Mouse (Mus musculus) G1E-ER4 (cell line): ENCODE results near the gene Mgat4e. TPM values are rescaled to one million over a fixed set of nuclear protein-coding genes. Genes with fewer than 3 reads are reported as not detected.

Source experiments
- GATA1 ChIP-seq: IDR thresholded peaks from one replicate; pipeline ENCODE4 v1.8.0; 2012; ENCODE audit warnings: low read length, inconsistent platforms
- polyA plus RNA-seq: library from polyadenylated mRNA; stranded (reverse); fragments of >175 nt; gene quantifications from 2 replicates; pipeline ENCODE4 v1.2.3, GENCODE M21; 2012

Gene Mgat4e
- polyA plus RNA-seq, 1 experiment = not detected

- TF ChIP-seq GATA1 = no peak
These were observed 56.0 kb downstream of the Mgat4e start for GRCm38 (mm10) chr1:134493496-134493895.

GRCm38 (mm10) chr1:134492276-134492675 lies 57.2 kb downstream of the Mgat4e start:
- no peak for TF ChIP-seq GATA1

Other genes starting within 250 kb of the Mgat4e start
- gene Ppfia4, start 216.8 kb downstream of the Mgat4e start, polyA plus RNA-seq = 0.04 and 0.08 TPM in 2 replicates
- 49.6 and 62.4 TPM in 2 replicates for gene Tmem183a, start 187.7 kb downstream of the Mgat4e start, polyA plus RNA-seq
- gene 4933406M09Rik, start 163.7 kb downstream of the Mgat4e start, polyA plus RNA-seq = not detected in 2 replicates
- gene Cyb5r1, start 144.1 kb downstream of the Mgat4e start, polyA plus RNA-seq = 41.6 and 56.5 TPM in 2 replicates
- 94.8 and 120 TPM in 2 replicates for gene Adipor1, start 134.3 kb downstream of the Mgat4e start, polyA plus RNA-seq
- gene Klhl12, start 94.2 kb downstream of the Mgat4e start, polyA plus RNA-seq = 5.7 and 9.5 TPM in 2 replicates
- 8.9 and 11.1 TPM in 2 replicates for gene Rabif, start 55.0 kb downstream of the Mgat4e start, polyA plus RNA-seq
- gene Kdm5b, start 10.5 kb upstream of the Mgat4e start, polyA plus RNA-seq = 33.3 and 44.5 TPM in 2 replicates
- gene Syt2, start 97.0 kb upstream of the Mgat4e start, polyA plus RNA-seq = not detected in 2 replicates